Mouse (Mus musculus): Measurements from ENCODE around the gene Podxl2.

DNA sequence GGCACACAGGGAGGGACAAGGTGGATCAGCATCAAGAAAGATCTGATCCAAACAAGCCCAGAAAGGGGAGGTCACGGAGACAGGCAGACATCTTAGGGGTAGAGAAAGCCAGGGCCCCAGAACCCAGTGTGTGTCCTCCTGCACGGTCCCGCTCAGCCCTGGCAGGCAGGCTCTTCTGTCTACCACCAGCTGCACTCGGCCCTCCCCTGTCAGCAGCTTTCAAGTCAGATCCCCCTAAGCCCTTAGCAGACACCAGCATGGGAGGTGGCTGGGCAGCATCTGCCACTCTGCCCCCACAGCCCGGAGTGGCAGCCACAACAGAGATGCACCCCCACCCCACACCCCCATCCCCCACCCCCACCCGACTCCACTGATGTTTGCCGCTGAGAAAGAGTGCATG is 2.0 kb downstream of the Podxl2 start:
- TF ChIP-seq CTCF (IDR thresholded peaks at IDR 0.05; ENCODE audit: control insufficient read depth, insufficient read depth, insufficient read length): no peak
- TF ChIP-seq USF1 (IDR thresholded peaks at IDR 0.05; ENCODE audit: low read depth): no peak
- TF ChIP-seq MYOG (IDR thresholded peaks at IDR 0.05; ENCODE audit: control insufficient read depth, extremely low read depth, insufficient read length): no peak
- no peak for TF ChIP-seq MAX (IDR thresholded peaks at IDR 0.05)
- no peak for TF ChIP-seq MYOD1 (IDR thresholded peaks at IDR 0.05; ENCODE audit: control insufficient read depth, insufficient read length, low read depth)
- no peak for TF ChIP-seq FOSL1 (IDR thresholded peaks at IDR 0.05; ENCODE audit: insufficient read depth, low read length, poor library complexity, severe bottlenecking)

All from C2C12 (cell line).